Mouse (Mus musculus) thymus, adult 2 months (tissue): ENCODE measurements around the gene Tgfb1i1.
A peak's percentile ranks its signal among the peaks of the same experiment; 100 is the strongest.

ENCODE experiments used
- CTCF ChIP-seq: fragments of 200-500 bp; IDR thresholded peaks from 2 replicates; pipeline ENCODE4 v1.5.1; 2012; ENCODE audit warnings: mild to moderate bottlenecking, control low read depth, low read length, moderate library complexity, borderline replicate concordance; ENCODE audit not compliant: control insufficient read depth, poor library complexity, insufficient read depth; ENCODE audit errors: extremely low read depth
- POLR2A ChIP-seq: fragments of 200-500 bp; IDR thresholded peaks from 2 replicates; pipeline ENCODE4 v1.6.1; 2012; ENCODE audit warnings: mild to moderate bottlenecking, low read length, control low read depth, moderate library complexity; ENCODE audit not compliant: control insufficient read depth, poor library complexity, insufficient read depth; ENCODE audit errors: extremely low read depth

GRCm38 (mm10) chr7:128252609-128253008 is 6.0 kb downstream of the Tgfb1i1 start:
- TF ChIP-seq CTCF (no peak), POLR2A (0 out of 2 replicates have a peak, but pooled peaks have one; percentile 42)
